Mouse (Mus musculus): ENCODE results near the gene Fam131b.
A peak's percentile ranks its signal among the peaks of the same experiment; 100 is the strongest.

Gene Fam131b

GRCm38 (mm10) chr6:42326509-42326908, 2.1 kb upstream of the Fam131b start:
- no peak for DNase-seq (ENCODE audit: low spot score)

GRCm38 (mm10) chr6:42325268-42325609, 796 bp upstream of the Fam131b start:
- DNase-seq (ENCODE audit: low spot score) = peak; percentile 21

- DNase-seq (ENCODE audit: low spot score) = peak; percentile 5
These were observed 369 bp downstream of the Fam131b start for GRCm38 (mm10) chr6:42324067-42324481.

GRCm38 (mm10) chr6:42323371-42324066, 924 bp downstream of the Fam131b start:
- no peak for DNase-seq (ENCODE audit: low spot score)

GRCm38 (mm10) chr6:42318293-42318692, 6.2 kb downstream of the Fam131b start:
- DNase-seq (ENCODE audit: low spot score) = no peak

- DNase-seq (ENCODE audit: low spot score) = no peak
These were observed 13.9 kb downstream of the Fam131b start for GRCm38 (mm10) chr6:42310427-42311053.

GRCm38 (mm10) chr6:42309816-42310378, 14.5 kb downstream of the Fam131b start:
- no peak for DNase-seq (ENCODE audit: low spot score)

GRCm38 (mm10) chr6:42299362-42299761, 25.1 kb downstream of the Fam131b start:
- no peak for DNase-seq (ENCODE audit: low spot score)

- no peak for DNase-seq (ENCODE audit: low spot score)
These were observed 28.8 kb downstream of the Fam131b start for GRCm38 (mm10) chr6:42295549-42296094.

- DNase-seq (ENCODE audit: low spot score) = no peak
These were observed 31.1 kb downstream of the Fam131b start for GRCm38 (mm10) chr6:42293327-42293726.

GRCm38 (mm10) chr6:42287562-42287961, 36.9 kb downstream of the Fam131b start:
- no peak for DNase-seq (ENCODE audit: low spot score)

GRCm38 (mm10) chr6:42286448-42286847, 38.0 kb downstream of the Fam131b start, which contains the start of gene Clcn1:
Clcn1 (plus strand) TSS chr6:42286685.
- DNase-seq (ENCODE audit: low spot score) = no peak

GRCm38 (mm10) chr6:42282865-42283528, 41.4 kb downstream of the Fam131b start:
- DNase-seq (ENCODE audit: low spot score) = no peak

GRCm38 (mm10) chr6:42276151-42276550, 48.3 kb downstream of the Fam131b start:
- DNase-seq (ENCODE audit: low spot score) = no peak

GRCm38 (mm10) chr6:42270817-42271216, 53.6 kb downstream of the Fam131b start:
- DNase-seq (ENCODE audit: low spot score) = no peak

- peak; percentile 26 for DNase-seq (ENCODE audit: low spot score)
These were observed 58.8 kb downstream of the Fam131b start for GRCm38 (mm10) chr6:42265391-42266330.
